Mouse (Mus musculus) colon, adult 2 months (tissue): ENCODE data around the gene Mogat1. TPM values are rescaled to one million over a fixed set of nuclear protein-coding genes. Genes with fewer than 3 reads are reported as not detected.

ENCODE experiments used
- polyA plus RNA-seq: library from polyadenylated mRNA; depleted of rRNA; stranded (reverse); fragments of >200 nt; gene quantifications from 2 replicates; pipeline ENCODE4 v1.2.3, GENCODE M21; 2012; rRNA removed

Mogat1 gene
- 0.42 and 0.51 TPM in 2 replicates for polyA plus RNA-seq

GRCm38 (mm10) chr1:78510862-78511261 lies at the start of gene Mogat1:
TSS of gene Mogat1 (plus strand) at chr1:78510991.

GRCm38 (mm10) chr1:78488752-78489492 lies 21.9 kb upstream of the Mogat1 start, which contains the start of gene Farsb:
TSS of gene Farsb (minus strand) at chr1:78488897.

GRCm38 (mm10) chr1:78511621-78512160 lies 900 bp downstream of the Mogat1 start, which contains the start of gene BC035947:
TSS of gene BC035947 (minus strand) at chr1:78512158.

Other genes with a start within 250 kb of the Mogat1 start
- gene Sgpp2, start 200.6 kb upstream of the Mogat1 start, polyA plus RNA-seq = 60.6 and 62.4 TPM in 2 replicates
- gene Farsb, start 22.1 kb upstream of the Mogat1 start, polyA plus RNA-seq = 7.3 and 9.4 TPM in 2 replicates
- not detected in 2 replicates for gene BC035947, start 1.2 kb downstream of the Mogat1 start, polyA plus RNA-seq
- 20.4 and 30.1 TPM in 2 replicates for gene Acsl3, start 146.8 kb downstream of the Mogat1 start, polyA plus RNA-seq
- gene Utp14b, start 147.0 kb downstream of the Mogat1 start, polyA plus RNA-seq = 1.1 and 2.4 TPM in 2 replicates